Mouse (Mus musculus) retina, adult 2 months (tissue): ENCODE measurements around the gene Jazf1.

Experiments
- DNase-seq: peaks from one replicate; pipeline ENCODE4 v3.0.0-alpha.2; 2012; ENCODE audit warnings: low read depth, low spot score

The Jazf1 gene

GRCm38 (mm10) chr6:52916836-52917376 is 151.5 kb downstream of the Jazf1 start:
- DNase-seq: no peak

DNA sequence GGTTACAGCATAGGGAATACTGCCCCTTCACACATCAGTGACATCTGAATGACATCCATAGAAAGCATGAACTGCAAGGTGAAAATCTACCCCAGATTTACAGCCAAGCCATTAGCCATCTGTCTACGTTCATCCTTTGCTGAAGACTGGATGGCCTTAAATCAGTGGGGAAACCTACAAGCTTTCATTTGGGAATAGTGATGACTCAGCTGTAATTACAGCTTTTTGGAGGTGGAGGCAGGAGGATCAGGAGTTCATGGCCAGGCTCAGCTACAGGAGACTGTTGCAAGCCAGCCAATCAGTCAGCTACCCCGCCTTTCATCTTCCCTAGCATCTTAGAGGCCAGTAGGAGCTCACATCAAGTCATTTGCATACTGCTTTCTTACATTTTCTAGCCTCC is 153.5 kb downstream of the Jazf1 start:
- DNase-seq: no peak

GRCm38 (mm10) chr6:52912143-52912918 is 156.1 kb downstream of the Jazf1 start:
- DNase-seq: no peak

GRCm38 (mm10) chr6:52906801-52907200 is 161.6 kb downstream of the Jazf1 start:
- no peak for DNase-seq

DNA sequence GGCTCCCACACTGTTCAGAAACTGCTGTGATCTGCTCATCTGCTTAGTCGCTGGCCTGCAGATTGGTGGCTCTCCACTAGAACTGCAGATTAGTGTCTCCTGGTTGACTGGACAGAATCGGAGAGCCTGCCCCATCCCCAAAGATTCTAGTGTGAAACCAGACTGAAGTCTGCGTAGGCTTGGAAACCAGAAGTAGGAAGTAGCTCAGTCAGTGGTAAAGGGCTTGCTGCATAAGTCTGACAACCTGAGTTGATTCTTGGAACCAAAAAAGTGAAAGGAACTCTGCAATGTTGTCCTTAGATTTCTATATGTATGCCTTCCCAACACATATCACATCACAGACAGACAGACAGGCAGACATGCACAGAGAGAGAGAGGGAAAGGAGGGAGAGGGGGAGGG is 163.3 kb downstream of the Jazf1 start:
- DNase-seq: no peak

- no peak for DNase-seq
Measured at GRCm38 (mm10) chr6:52903226-52903960, 165.0 kb downstream of the Jazf1 start.

DNA sequence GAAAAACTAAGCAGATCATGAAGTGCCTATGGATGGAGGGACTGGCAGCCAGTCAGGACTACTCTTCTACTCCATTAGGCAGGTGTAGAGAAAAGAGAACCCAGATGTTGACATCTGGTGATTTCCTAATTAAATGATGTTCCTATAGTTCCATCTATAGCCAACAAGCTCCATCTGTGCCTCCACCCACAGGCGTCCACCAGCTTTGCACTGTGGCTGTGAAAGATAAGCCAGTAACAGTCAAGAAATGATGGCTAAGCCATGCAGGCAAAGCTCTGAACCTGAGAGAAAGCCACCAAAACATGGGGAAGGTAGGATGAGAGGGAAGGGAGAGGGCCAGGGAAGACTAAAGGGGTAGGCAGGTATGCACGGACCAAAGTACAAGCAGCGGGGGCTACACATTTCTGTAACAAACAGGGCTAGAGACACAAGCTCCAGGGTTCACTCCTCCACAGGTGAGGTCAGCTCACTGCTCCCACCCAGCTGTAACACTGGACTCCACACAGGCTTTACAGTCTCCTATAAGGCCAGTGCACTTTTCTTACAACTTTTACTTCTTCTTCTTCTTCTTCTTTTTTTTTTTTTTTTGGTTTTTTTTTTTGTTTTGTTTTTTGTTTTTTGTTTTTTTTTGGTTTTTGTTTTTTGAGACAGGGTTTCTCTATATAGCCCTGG is 168.7 kb downstream of the Jazf1 start:
- DNase-seq: no peak

- no peak for DNase-seq
Measured at GRCm38 (mm10) chr6:52895075-52895474, 173.4 kb downstream of the Jazf1 start.

DNA sequence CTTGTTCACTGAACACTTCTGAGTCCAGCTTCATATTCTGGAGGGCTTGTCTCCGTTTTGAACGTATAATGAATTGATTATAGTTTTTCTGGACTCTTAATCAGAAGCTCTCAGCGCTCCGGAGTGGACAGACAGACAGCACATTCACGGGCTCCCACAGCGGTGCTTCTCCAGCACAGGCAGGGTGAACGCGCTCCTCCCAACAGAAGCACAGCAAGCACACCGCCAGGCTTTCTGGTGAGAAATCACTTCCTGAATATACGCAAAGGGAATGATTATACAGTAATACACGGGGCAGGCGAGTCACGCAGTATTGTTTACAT is 174.0 kb downstream of the Jazf1 start:
- DNase-seq: no peak

GRCm38 (mm10) chr6:52893811-52894500 is 174.5 kb downstream of the Jazf1 start:
- no peak for DNase-seq

GRCm38 (mm10) chr6:52892978-52893377 is 175.5 kb downstream of the Jazf1 start:
- DNase-seq: no peak

GRCm38 (mm10) chr6:52887541-52888203 is 180.8 kb downstream of the Jazf1 start:
- DNase-seq: no peak

- no peak for DNase-seq
Measured at GRCm38 (mm10) chr6:52883773-52884172, 184.7 kb downstream of the Jazf1 start.

- DNase-seq: no peak
Measured at GRCm38 (mm10) chr6:52877176-52877575, 191.3 kb downstream of the Jazf1 start.

DNA sequence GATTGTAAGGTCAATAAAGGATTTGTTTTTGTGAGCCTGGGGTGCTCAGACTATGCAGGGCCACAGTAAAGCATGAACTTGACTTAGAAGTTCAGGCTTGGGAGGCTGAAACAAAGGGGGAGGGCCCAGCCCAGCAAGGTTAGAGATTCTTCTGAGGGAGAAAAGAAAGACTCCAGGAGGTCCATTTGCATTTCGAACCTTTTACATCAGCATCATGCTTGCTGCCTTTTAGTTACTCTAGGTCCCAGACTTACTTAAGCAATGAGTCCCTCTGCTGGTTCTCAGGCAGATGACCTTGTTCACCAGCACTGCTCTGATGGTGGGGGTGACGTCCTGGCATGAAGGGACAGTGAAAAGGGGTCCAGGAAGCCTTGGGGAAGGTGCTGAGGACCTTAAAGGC is 197.1 kb downstream of the Jazf1 start:
- no peak for DNase-seq

- no peak for DNase-seq
Measured at GRCm38 (mm10) chr6:52869252-52869651, 199.2 kb downstream of the Jazf1 start.

- DNase-seq: no peak
Measured at GRCm38 (mm10) chr6:52868352-52868751, 200.1 kb downstream of the Jazf1 start.

DNA sequence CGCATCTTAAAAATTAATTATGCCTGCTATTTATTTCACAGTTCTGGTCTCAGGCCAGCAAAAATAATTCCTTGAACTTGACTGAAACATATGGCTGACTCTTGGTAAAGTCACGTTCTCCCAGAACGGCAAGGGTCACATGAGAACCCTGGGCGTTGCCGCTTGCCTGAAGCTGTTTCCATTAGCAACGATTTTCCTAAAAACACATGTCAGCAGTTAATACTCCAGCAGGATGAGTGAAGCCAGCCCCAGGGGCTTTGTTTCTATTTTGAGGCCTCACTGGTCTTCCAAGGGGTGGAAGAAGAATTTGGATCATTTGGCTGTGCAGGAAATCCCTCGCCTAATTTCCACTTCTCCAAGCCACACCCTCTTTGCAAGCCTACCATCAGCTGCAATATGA is 206.5 kb downstream of the Jazf1 start:
- no peak for DNase-seq

DNA sequence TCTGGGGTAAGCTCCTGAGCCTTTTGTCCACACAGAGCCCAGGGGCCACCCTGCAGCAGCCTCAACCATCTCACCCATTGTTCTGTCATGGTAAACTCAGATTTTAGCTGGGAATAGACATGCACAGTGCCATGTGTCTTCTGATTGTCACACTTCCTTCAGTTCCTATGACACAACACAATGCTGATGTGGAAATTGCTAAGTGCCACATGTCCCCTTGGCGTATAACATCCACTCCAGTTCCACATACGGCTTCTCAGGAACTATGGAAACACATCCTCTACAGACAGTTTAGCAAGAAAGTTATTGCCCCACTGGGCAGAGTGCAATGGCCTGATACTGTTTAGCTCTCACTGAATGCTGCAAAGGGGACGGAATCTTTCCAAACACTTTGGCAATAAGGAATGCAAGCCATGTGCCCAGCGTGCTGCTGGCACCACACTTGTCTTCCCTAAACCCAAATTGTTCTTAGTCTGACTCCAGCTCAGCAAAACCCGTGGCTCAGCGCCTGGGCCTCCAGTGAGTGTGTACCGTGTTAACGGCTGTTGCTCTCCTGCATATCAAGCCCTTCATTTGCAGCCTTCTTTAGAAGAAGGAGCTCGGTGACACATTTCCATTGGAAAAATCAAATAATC is 207.1 kb downstream of the Jazf1 start:
- no peak for DNase-seq

DNA sequence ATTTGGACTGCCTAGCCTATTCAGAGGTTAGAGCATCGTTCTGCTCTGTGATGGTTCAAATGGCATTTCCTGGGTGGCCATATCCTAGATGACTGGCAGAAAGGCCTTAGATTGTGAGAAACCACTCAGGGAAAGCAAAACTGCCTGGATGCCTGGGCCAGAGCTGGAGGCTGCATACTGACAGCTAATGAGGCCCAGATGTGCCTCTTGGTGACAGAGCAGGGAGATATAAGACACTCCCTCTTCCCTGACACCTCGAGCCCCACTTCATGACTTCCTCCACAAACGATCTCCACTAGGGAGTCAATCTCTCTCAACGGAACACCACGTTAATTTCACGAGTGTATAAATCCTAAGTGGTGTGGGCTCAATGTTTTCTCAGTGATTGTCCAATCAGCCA is 207.7 kb downstream of the Jazf1 start:
- no peak for DNase-seq

DNA sequence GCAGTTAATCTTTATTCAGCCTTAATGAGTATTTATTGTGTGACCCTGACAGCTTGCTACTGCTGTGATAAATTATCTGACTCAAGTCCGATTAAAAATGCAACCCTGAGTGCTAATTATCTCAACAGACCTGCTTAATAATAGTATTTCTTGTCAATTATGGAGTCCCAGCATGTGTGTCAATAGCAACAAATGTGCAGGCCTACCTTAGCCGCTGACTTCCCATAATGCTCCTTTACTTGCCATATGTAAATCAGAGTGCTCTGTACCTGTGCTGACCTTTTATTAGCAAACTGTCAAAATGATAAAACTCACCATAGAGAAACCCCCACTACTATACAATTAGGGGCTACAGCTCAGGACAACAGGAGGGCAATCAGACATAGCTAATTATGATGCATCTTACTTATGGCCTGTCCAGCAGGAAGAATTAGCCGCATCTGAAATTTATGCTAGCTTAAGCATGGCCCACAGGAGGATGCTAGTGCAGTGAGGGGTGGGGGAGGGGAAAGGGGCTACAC is 209.5 kb downstream of the Jazf1 start:
- DNase-seq: no peak
